Mouse (Mus musculus) neural tube, embryonic 10.5 days (tissue): ENCODE results near the gene Ppp1ca.

ENCODE experiments used
- DNase-seq: peaks from one replicate; pipeline ENCODE4 v3.0.0-alpha.2; 2017; ENCODE audit warnings: low spot score; ENCODE audit errors: extremely low spot score

Gene Ppp1ca

GRCm38 (mm10) chr19:4231253-4232185 lies 39.7 kb downstream of the Ppp1ca start, which contains the start of gene Pold4:
TSS of gene Pold4 (plus strand) at chr19:4231899.
- peak; percentile 87 for DNase-seq

DNA sequence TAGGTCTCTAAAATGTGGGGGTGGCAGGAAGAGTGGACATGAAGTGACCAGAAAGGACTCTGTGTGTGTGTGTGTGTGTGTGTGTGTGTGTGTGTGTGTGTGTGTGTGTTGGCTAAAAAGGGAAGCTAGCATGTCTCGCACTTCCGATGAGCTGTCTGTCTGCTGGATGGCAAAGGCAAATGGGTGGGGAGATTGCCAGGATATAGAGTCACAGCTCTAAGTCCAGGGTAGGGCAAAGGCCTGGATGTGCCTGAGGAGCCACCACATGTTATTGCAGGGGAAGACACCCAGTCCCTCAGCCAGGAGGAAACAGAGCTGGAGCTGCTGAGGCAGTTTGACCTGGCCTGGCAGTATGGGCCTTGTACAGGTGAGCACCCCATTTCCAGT lies 40.3 kb downstream of the Ppp1ca start:
- no peak for DNase-seq

DNA sequence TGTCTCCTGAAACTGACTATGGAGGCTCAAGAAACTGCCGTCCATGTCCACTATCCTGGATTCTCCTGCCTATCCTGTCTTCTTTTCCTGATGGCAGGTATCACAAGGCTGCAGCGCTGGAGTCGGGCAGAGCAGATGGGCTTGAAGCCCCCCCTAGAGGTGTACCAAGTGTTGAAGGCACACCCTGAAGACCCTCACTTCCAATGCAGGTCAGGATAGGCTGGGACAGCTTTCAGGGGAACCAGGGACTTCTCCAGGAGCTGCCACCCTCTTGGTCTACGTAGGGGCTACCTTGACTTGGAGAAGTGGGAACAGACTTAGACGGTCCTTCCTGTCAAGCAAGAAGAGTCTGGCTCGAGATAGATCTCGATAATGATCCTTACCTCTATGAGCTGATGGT lies 40.8 kb downstream of the Ppp1ca start:
- no peak for DNase-seq

GRCm38 (mm10) chr19:4234548-4234947 lies 42.7 kb downstream of the Ppp1ca start:
- no peak for DNase-seq

- DNase-seq: peak; percentile 40
Measured at GRCm38 (mm10) chr19:4240247-4240668, 48.4 kb downstream of the Ppp1ca start.

DNA sequence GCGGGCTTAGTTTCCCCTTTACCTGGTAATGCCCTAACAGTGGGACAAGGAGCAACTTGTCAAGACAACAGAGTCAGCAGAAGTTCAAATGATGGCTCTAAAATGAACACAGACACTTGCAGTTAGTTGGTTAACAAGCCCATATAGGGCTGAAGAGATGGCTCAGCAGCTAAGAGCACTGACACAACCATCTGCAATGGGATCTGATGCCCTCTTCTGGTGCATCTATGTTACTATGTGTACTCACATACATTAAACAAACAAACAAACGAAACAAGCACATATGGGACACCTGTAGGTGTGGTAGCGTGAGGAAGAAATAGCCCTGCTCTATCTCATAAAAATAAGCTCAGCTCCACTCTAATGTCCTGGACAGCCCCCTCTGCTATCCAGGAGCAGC lies 50.6 kb downstream of the Ppp1ca start:
- no peak for DNase-seq

DNA sequence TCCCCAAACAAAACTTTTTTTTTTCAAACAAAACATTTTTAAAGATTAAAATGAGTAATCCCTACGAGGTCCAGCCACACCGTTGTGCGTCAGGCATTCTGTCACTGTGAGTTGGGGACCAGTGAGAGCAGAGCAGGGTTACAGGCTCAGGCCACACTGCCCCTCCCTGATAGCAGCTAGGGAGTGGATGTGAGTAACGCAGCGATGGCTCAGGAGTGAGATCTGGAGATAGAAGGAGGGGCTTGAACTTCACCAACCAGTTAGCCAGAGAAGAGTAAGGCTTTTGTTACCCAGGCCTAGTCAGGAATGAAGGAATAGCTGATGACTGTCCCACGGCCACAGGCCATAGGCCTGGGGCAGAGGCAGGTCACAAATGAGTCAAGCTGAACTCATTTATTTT lies 52.9 kb downstream of the Ppp1ca start:
- no peak for DNase-seq
